Mouse (Mus musculus) limb, embryonic 14.5 days (tissue): ENCODE measurements at regions not wholly inside any gene's neighbourhood (a gene's known extent, or its start where the extent isn't known, plus 50 kb on each side); places are given as distances from the start of the nearest gene placed in this dataset.

Experiments used
- ATAC-seq: fragments of 200-750 bp; cut with Nextera tagmentation; 2 replicates; pipeline ENCODE4 v1.8.0; 2017; ENCODE audit warnings: low read depth, moderate number of reproducible peaks, moderate TSS enrichment; ENCODE audit not compliant: low FRiP score
- DNase-seq: peaks from one replicate; pipeline ENCODE4 v3.0.0-alpha.2; 2015; ENCODE audit warnings: low spot score
- H3K27ac ChIP-seq: fragments of 300-500 bp; sonication (generic); replicated peaks from 2 replicates; pipeline ENCODE4 v1.5.1; 2014; ENCODE audit warnings: low read depth, mild to moderate bottlenecking, low read length, moderate library complexity, mixed read lengths
- H3K27me3 ChIP-seq: fragments of 300-500 bp; sonication (generic); 2 replicates; pipeline ENCODE4 v1.6.1; 2014; ENCODE audit warnings: low read length, mixed read lengths; ENCODE audit not compliant: control insufficient read depth, insufficient read depth
- H3K36me3 ChIP-seq: fragments of 300-500 bp; sonication (generic); 2 replicates; pipeline ENCODE4 v1.6.1; 2014; ENCODE audit warnings: mild to moderate bottlenecking, low read length, moderate library complexity, mixed read lengths; ENCODE audit not compliant: control insufficient read depth, insufficient read depth
- H3K4me1 ChIP-seq: fragments of 300-500 bp; sonication (generic); 2 replicates; pipeline ENCODE4 v1.6.1; 2014; ENCODE audit warnings: antibody characterized with exemption, low read length, mixed read lengths; ENCODE audit not compliant: control insufficient read depth, insufficient read depth
- H3K4me2 ChIP-seq: fragments of 300-500 bp; sonication (generic); replicated peaks from 2 replicates; pipeline ENCODE4 v1.6.1; 2014; ENCODE audit warnings: low read depth, mild to moderate bottlenecking, low read length, moderate library complexity; ENCODE audit not compliant: severe bottlenecking
- H3K4me3 ChIP-seq: fragments of 300-500 bp; sonication (generic); replicated peaks from 2 replicates; pipeline ENCODE4 v1.5.1; 2014; ENCODE audit warnings: low read length
- H3K9ac ChIP-seq: fragments of 300-500 bp; sonication (generic); 2 replicates; pipeline ENCODE4 v1.6.1; 2014; ENCODE audit warnings: mild to moderate bottlenecking, low read depth, low read length, moderate library complexity; ENCODE audit not compliant: severe bottlenecking
- H3K9me3 ChIP-seq: fragments of 300-500 bp; sonication (generic); 2 replicates; pipeline ENCODE4 v1.6.1; 2016; ENCODE audit warnings: low read length; ENCODE audit not compliant: control insufficient read depth
- POLR2A ChIP-seq: fragments of 200-500 bp; IDR thresholded peaks from 2 replicates; pipeline ENCODE4 v1.8.0; 2012; ENCODE audit warnings: inconsistent platforms, mild to moderate bottlenecking, moderate library complexity, borderline replicate concordance; ENCODE audit not compliant: insufficient read depth, insufficient read length; ENCODE audit errors: extremely low read depth
- WGBS: fragments of 180-500 bp; shearing (Covaris S2); extraction: QIAGEN DNeasy Blood & Tissue Kit; methylation state at CpG from one replicate; pipeline ENCODE4 v1.1.7; 2014; 5-methylcytosine and 5-hydroxymethylcytosine counted together

GRCm38 (mm10) chr9:113340036-113340435, 368.0 kb downstream of the Pdcd6ip start:
- no peak for TF ChIP-seq POLR2A
- no peaks in the 10 kb centered on the region for H3K27me3 ChIP-seq
- H3K9ac ChIP-seq, result no peak overlapping the region
- no peak overlapping the region for H3K4me2 ChIP-seq
- ATAC-seq, result no peak
- H3K4me3 ChIP-seq, result no peak overlapping the region
- DNase-seq, result no peak
- H3K9me3 ChIP-seq, result no peaks in the 10 kb centered on the region
- WGBS, result 85% methylated on average over 3 of the region's 3 CpGs
- peaks cover 5% of the 10 kb centered on the region; the same call in 1 of the 2 replicates for H3K4me1 ChIP-seq
- H3K27ac ChIP-seq, result no peak overlapping the region
- no peaks in the 10 kb centered on the region for H3K36me3 ChIP-seq

- Histone ChIP-seq H3K27ac (no peak overlapping the region), H3K4me1 (no peaks in the 10 kb centered on the region), H3K4me2 (no peak overlapping the region), H3K4me3 (no peak overlapping the region), H3K9ac (no peak overlapping the region), H3K9me3 (no peaks in the 10 kb centered on the region), H3K36me3 (no peaks in the 10 kb centered on the region), H3K27me3 (no peaks in the 10 kb centered on the region)
- DNase-seq (no peak), ATAC-seq (no peak)
- TF ChIP-seq POLR2A, result no peak
- 50% methylated on average over 3 of the region's 3 CpGs for WGBS
Observed at GRCm38 (mm10) chr9:113324489-113324888, 383.6 kb downstream of the Pdcd6ip start.

- H3K9ac ChIP-seq, result no peak overlapping the region
- H3K27me3 ChIP-seq, result no peaks in the 10 kb centered on the region
- ATAC-seq (no peak), DNase-seq (peak; percentile 31)
- H3K36me3 ChIP-seq, result no peaks in the 10 kb centered on the region
- 72% methylated on average over 7 of the region's 7 CpGs for WGBS
- no peak for TF ChIP-seq POLR2A
- no peaks in the 10 kb centered on the region for H3K9me3 ChIP-seq
- no peak overlapping the region for H3K4me3 ChIP-seq
- no peak overlapping the region for H3K4me2 ChIP-seq
- no peak overlapping the region for H3K27ac ChIP-seq
- H3K4me1 ChIP-seq, result no peaks in the 10 kb centered on the region
Observed at GRCm38 (mm10) chr9:113309707-113310574, 398.1 kb downstream of the Pdcd6ip start.

GRCm38 (mm10) chr9:113305761-113306160, 402.3 kb downstream of the Pdcd6ip start:
- WGBS, result 68% methylated on average over 4 of the region's 4 CpGs
- Histone ChIP-seq H3K9me3 (no peaks in the 10 kb centered on the region), H3K27ac (no peak overlapping the region), H3K36me3 (no peaks in the 10 kb centered on the region), H3K4me1 (no peaks in the 10 kb centered on the region), H3K27me3 (no peaks in the 10 kb centered on the region), H3K9ac (no peak overlapping the region), H3K4me3 (no peak overlapping the region), H3K4me2 (no peak overlapping the region)
- ATAC-seq, result no peak
- no peak for DNase-seq
- no peak for TF ChIP-seq POLR2A

GRCm38 (mm10) chr9:113302429-113302828, 405.6 kb downstream of the Pdcd6ip start:
- H3K9ac ChIP-seq, result no peak overlapping the region
- H3K27ac ChIP-seq, result no peak overlapping the region
- no peak for TF ChIP-seq POLR2A
- ATAC-seq (no peak), DNase-seq (no peak)
- 55% methylated on average over 1 of the region's 1 CpGs for WGBS
- no peaks in the 10 kb centered on the region for H3K9me3 ChIP-seq
- H3K27me3 ChIP-seq, result no peaks in the 10 kb centered on the region
- H3K4me3 ChIP-seq, result no peak overlapping the region
- H3K4me1 ChIP-seq, result no peaks in the 10 kb centered on the region
- H3K4me2 ChIP-seq, result no peak overlapping the region
- no peaks in the 10 kb centered on the region for H3K36me3 ChIP-seq
